In genomic region chr3:107594662-107595263, GRCm38 (mm10) we compare ENCODE assay signal across 8 mouse cellular contexts. TPM values are rescaled to one million over a fixed set of nuclear protein-coding genes. Genes with fewer than 3 reads are reported as not detected.
DNase-seq lines count a peak whose midpoint lies in the region; ATAC-seq and TF ChIP-seq lines count a peak whose summit lies in the region.

Gene Alx3 (plus strand): TSS chr3:107595031.

- H3K4me3 ChIP-seq in testis, adult 2 months (ENCODE audit: control insufficient read depth, low read depth, low read length), result peak within 1 kb of the TSS; percentile 26
- H3K4me3 ChIP-seq in forebrain, postnatal 0 days (ENCODE audit: low read depth, low read length), result peak within 1 kb of the TSS; percentile 28
- H3K4me3 ChIP-seq in liver, embryonic 14.5 days (ENCODE audit: insufficient read depth in 1 of 2, low read depth in 2 of 2, low read length in 2 of 2), result peak within 1 kb of the TSS in 1 of 2 experiments; percentile 5; a peak in 2 of 4 replicates
- H3K4me3 ChIP-seq in stomach, postnatal 0 days (ENCODE audit: low read depth, low read length), result peak within 1 kb of the TSS; percentile 31

- peaks cover 18% of the 10 kb centered on the region for H3K4me1 ChIP-seq in testis, adult 2 months (ENCODE audit: control insufficient read depth, insufficient read depth, low read length)
- peaks cover 6% of the 10 kb centered on the region; the same call in 1 of the 2 replicates for H3K4me1 ChIP-seq in forebrain, postnatal 0 days (ENCODE audit: insufficient read depth)
- H3K4me1 ChIP-seq in liver, embryonic 14.5 days (replicated peaks; ENCODE audit: control insufficient read depth in 2 of 2, insufficient read depth in 2 of 2, low read length in 1 of 2), result no peaks in the 10 kb centered on the region
- H3K4me1 ChIP-seq in stomach, postnatal 0 days (replicated peaks; ENCODE audit: control insufficient read depth, insufficient read depth), result no peaks in the 10 kb centered on the region

- peak within 1 kb of the TSS; percentile 47 for H3K4me2 ChIP-seq in forebrain, postnatal 0 days (ENCODE audit: low read depth)
- H3K4me2 ChIP-seq in liver, embryonic 14.5 days (ENCODE audit: low read depth), result peak within 1 kb of the TSS; percentile 32
- peak within 1 kb of the TSS; percentile 46 for H3K4me2 ChIP-seq in stomach, postnatal 0 days (replicated peaks; ENCODE audit: low read depth)

- TF ChIP-seq EP300 in liver, embryonic 14.5 days (IDR thresholded peaks at IDR 0.05; ENCODE audit: low read depth), result no peak
- no peak for TF ChIP-seq EP300 in stomach, postnatal 0 days (optimal IDR thresholded peaks at IDR 0.05)

- H3K36me3 ChIP-seq in testis, adult 2 months (ENCODE audit: control insufficient read depth, insufficient read depth, low read length), result no peaks in the 10 kb centered on the region
- no peaks in the 10 kb centered on the region for H3K36me3 ChIP-seq in forebrain, postnatal 0 days (ENCODE audit: insufficient read depth)
- no peaks in the 10 kb centered on the region for H3K36me3 ChIP-seq in liver, embryonic 14.5 days (replicated peaks; ENCODE audit: control insufficient read depth, insufficient read depth, low read depth)
- no peaks in the 10 kb centered on the region for H3K36me3 ChIP-seq in stomach, postnatal 0 days (ENCODE audit: control insufficient read depth, insufficient read depth, low read length)

- no peak within 1 kb of the TSS for H3K27ac ChIP-seq in testis, adult 2 months (ENCODE audit: control insufficient read depth, insufficient read depth, low read depth, low read length)
- no peak within 1 kb of the TSS for H3K27ac ChIP-seq in forebrain, postnatal 0 days (ENCODE audit: low read depth, low read length)
- no peak within 1 kb of the TSS for H3K27ac ChIP-seq in liver, embryonic 14.5 days
- no peak within 1 kb of the TSS for H3K27ac ChIP-seq in stomach, postnatal 0 days (replicated peaks)

- no peak for DNase-seq in testis, postnatal 14 days (ENCODE audit: low spot score)
- no peak for DNase-seq in forebrain, postnatal 0 days
- DNase-seq in liver, embryonic 14.5 days (ENCODE audit: low read depth in 3 of 3, low spot score in 3 of 3), result no peak
- DNase-seq in stomach, postnatal 0 days (ENCODE audit: low spot score), result no peak
- no peak for DNase-seq in lung, postnatal 4 days
- DNase-seq in thymus, postnatal 0 days (ENCODE audit: low spot score), result no peak

- TF ChIP-seq CTCF in testis, adult 2 months (IDR thresholded peaks at IDR 0.05; ENCODE audit: control insufficient read depth, insufficient read depth, insufficient replicate concordance, low read depth, low read length), result no peak
- TF ChIP-seq CTCF in forebrain, postnatal 0 days (IDR thresholded peaks at IDR 0.05; ENCODE audit: low read depth), result no peak
- no peak for TF ChIP-seq CTCF in liver, embryonic 14.5 days (IDR thresholded peaks at IDR 0.05; ENCODE audit: low read depth)
- TF ChIP-seq CTCF in stomach, postnatal 0 days (IDR thresholded peaks at IDR 0.05; ENCODE audit: low read depth), result no peak

- H3K27me3 ChIP-seq in testis, adult 2 months (ENCODE audit: control insufficient read depth, insufficient read depth, low read length), result peaks cover 4% of the 10 kb centered on the region
- H3K27me3 ChIP-seq in forebrain, postnatal 0 days (ENCODE audit: insufficient read depth, low read length), result peaks cover 63% of the 10 kb centered on the region
- peaks cover 72% of the 10 kb centered on the region for H3K27me3 ChIP-seq in liver, embryonic 14.5 days (ENCODE audit: control insufficient read depth, insufficient read depth, low read length)
- H3K27me3 ChIP-seq in stomach, postnatal 0 days (ENCODE audit: control insufficient read depth, insufficient read depth, low read length), result peaks cover 21% of the 10 kb centered on the region

- peak; percentile 25; the same call in 1 of the 2 replicates for ATAC-seq in forebrain, postnatal 0 days
- ATAC-seq in liver, embryonic 14.5 days (ENCODE audit: insufficient read depth), result no peak
- ATAC-seq in stomach, postnatal 0 days (ENCODE audit: low FRiP score, low TSS enrichment), result no peak
- no peak for ATAC-seq in inflammation-experienced regulatory T-cells, adult 6 months

- WGBS in forebrain, postnatal 0 days, result 6% methylated on average over 40 of the region's 46 CpGs
- under 1% methylated on average over 43 of the region's 46 CpGs for WGBS in liver, embryonic 14.5 days (ENCODE audit: insufficient replicate concordance)
- WGBS in stomach, postnatal 0 days, result 4% methylated on average over 26 of the region's 46 CpGs

- no peak within 1 kb of the TSS for H3K9ac ChIP-seq in forebrain, postnatal 0 days
- H3K9ac ChIP-seq in liver, embryonic 14.5 days (replicated peaks), result no peak within 1 kb of the TSS
- H3K9ac ChIP-seq in stomach, postnatal 0 days (ENCODE audit: low read length), result no peak within 1 kb of the TSS

- no peak for TF ChIP-seq POLR2A in testis, adult 2 months (IDR thresholded peaks at IDR 0.05; ENCODE audit: control insufficient read depth, low read depth, low read length)

- H3K9me3 ChIP-seq in forebrain, postnatal 0 days (ENCODE audit: low read length), result no peaks in the 10 kb centered on the region
- H3K9me3 ChIP-seq in liver, embryonic 14.5 days (ENCODE audit: control insufficient read depth, low read length), result no peaks in the 10 kb centered on the region
- H3K9me3 ChIP-seq in stomach, postnatal 0 days (ENCODE audit: control insufficient read depth, low read length), result no peaks in the 10 kb centered on the region

RNA-seq across cellular contexts. Expression of gene Alx3, which starts in this region (rescaled TPM):
- polyA plus RNA-seq in testis, adult 2 months (2012; rRNA removed), result 0.05 and 0.18 TPM in 2 replicates
- 2.2 and 3.3 TPM in 2 replicates for total RNA-seq in forebrain, postnatal 0 days (2014; rRNA removed)
- polyA plus RNA-seq in forebrain, postnatal 0 days (2015; fragmentation: Nextera tagmentation; extraction: Ambion mirVana), result 3.7 and 5.2 TPM in 2 replicates
- not detected in 2 replicates for polyA plus RNA-seq in liver, embryonic 14.5 days (2012; rRNA removed)
- not detected in 2 replicates for polyA plus RNA-seq in liver, embryonic 14.5 days (2014; fragmentation: Nextera tagmentation; extraction: Ambion mirVana)
- not detected in 2 replicates for polyA plus RNA-seq in stomach, postnatal 0 days (2015; fragmentation: Nextera tagmentation; extraction: Ambion mirVana)
- not detected for polyA plus RNA-seq in inflammation-experienced regulatory T-cells, adult 6 months (2017; shearing (Covaris generic))
- 0.44 and 0.54 TPM in 2 replicates for polyA plus RNA-seq in thymus, postnatal 0 days (2015; fragmentation: Nextera tagmentation; extraction: Ambion mirVana)
